Mouse (Mus musculus) cortical plate, adult 2 months (tissue): Measurements from ENCODE around the gene Ttyh3. TPM values are rescaled to one million over a fixed set of nuclear protein-coding genes. Genes with fewer than 3 reads are reported as not detected.

Experiments
- H3K27ac ChIP-seq: fragments of 200-500 bp; 2 replicates; pipeline ENCODE4 v1.5.1; 2012; ENCODE audit warnings: low read length, control low read depth, inconsistent platforms; ENCODE audit not compliant: insufficient read depth
- H3K4me1 ChIP-seq: fragments of 200-500 bp; 2 replicates; pipeline ENCODE4 v1.6.1; 2011; ENCODE audit warnings: low read length; ENCODE audit not compliant: control insufficient read depth, insufficient read depth
- H3K4me3 ChIP-seq: fragments of 200-500 bp; 2 replicates; pipeline ENCODE4 v1.5.1; 2011; ENCODE audit warnings: mild to moderate bottlenecking, low read length, control low read depth; ENCODE audit not compliant: insufficient read depth
- CTCF ChIP-seq: fragments of 200-500 bp; IDR thresholded peaks from 2 replicates; pipeline ENCODE4 v1.5.1; 2011; ENCODE audit warnings: mild to moderate bottlenecking, control low read depth, low read length; ENCODE audit not compliant: insufficient read depth; ENCODE audit errors: extremely low read depth
- POLR2A ChIP-seq: fragments of 200-500 bp; IDR thresholded peaks from 2 replicates; pipeline ENCODE4 v1.6.1; 2011; ENCODE audit warnings: mild to moderate bottlenecking, low read length, control low read depth; ENCODE audit not compliant: insufficient read depth; ENCODE audit errors: extremely low read depth
- polyA plus RNA-seq: library from polyadenylated mRNA; depleted of rRNA; stranded (reverse); fragments of >200 nt; gene quantifications from 2 replicates; pipeline ENCODE4 v1.2.3, GENCODE M21; 2012

Ttyh3 gene
- polyA plus RNA-seq, 1 experiment = 119 TPM

DNA sequence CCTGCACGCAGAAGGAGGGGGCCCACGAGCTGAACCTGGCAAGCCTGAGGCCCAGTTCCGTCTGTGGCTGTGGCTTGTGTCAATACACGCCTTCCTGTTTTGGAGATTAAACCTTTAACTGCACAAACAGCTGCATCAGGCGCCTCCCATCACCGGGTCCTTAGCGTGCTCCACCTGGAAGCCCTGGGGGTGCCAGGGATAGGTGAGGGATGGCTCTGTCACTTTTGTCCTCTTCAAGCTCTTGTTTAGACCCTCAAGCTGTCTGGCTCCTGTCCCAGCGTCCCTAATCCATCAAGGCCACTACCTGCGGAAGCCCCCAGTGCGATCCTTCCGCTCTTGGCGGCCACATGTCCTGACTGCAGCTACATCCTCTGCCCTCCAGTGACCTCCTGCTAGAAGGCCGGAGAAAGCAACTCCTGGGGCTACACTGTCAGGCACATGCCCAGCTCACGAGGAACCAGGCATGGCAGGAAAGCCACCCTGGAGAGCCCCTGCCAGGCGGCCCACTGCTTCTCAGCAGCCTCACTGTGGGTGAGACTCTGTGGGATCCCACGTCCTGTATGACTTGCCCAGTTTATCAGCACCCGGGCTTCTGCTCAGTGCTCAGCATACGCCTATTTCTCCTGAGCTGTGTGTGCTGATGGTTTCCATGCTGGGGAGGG is 51.8 kb downstream of the Ttyh3 start:
- Histone ChIP-seq H3K4me3 (no peak overlapping the region), H3K27ac (no peak overlapping the region), H3K4me1 (no peaks in the 10 kb centered on the region)
- no peak for TF ChIP-seq CTCF
- TF ChIP-seq POLR2A = no peak

DNA sequence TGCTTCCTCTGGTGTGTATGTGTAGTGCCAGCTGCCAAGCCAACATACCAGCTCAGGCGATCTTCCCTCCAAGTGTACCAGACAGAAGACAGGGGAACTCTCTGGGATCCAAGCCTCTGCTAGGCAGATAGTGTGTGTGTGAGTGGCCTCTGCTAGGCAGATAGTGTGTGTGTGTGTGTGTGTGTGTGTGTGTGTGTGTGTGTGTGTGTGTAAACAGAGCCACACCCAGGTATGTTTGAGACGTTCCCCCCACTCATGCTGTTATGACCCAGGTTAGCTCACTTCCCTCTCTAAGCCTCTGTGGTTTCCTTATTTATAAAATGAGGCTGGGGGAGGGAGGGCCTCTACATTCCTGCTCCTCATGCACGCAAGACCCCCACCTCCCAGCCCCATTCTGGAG is 52.4 kb downstream of the Ttyh3 start:
- no peak for TF ChIP-seq CTCF
- TF ChIP-seq POLR2A = no peak
- Histone ChIP-seq H3K4me3 (no peak overlapping the region), H3K4me1 (no peaks in the 10 kb centered on the region), H3K27ac (no peak overlapping the region)

DNA sequence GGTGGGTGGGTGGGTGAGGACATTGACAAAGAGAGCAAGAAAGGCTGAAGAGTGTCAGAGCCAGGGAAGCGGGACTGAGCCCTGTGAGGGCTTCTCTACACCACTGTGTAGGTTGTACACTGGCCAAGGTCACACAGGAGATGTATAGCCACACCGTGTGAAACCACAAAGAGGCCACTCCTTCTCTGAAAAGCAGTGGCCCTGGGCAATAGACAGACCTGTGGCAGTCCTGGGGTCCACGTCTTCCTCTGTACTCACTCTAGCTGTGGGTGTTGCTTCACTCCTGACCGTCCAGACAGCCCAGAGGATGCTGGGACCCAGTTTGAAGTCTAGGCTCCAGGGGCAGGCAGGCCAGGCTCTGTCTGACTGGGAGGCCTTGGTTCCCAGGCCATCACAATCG is 54.0 kb downstream of the Ttyh3 start:
- Histone ChIP-seq H3K27ac (no peak overlapping the region), H3K4me3 (no peak overlapping the region), H3K4me1 (no peaks in the 10 kb centered on the region)
- no peak for TF ChIP-seq CTCF
- TF ChIP-seq POLR2A = no peak

DNA sequence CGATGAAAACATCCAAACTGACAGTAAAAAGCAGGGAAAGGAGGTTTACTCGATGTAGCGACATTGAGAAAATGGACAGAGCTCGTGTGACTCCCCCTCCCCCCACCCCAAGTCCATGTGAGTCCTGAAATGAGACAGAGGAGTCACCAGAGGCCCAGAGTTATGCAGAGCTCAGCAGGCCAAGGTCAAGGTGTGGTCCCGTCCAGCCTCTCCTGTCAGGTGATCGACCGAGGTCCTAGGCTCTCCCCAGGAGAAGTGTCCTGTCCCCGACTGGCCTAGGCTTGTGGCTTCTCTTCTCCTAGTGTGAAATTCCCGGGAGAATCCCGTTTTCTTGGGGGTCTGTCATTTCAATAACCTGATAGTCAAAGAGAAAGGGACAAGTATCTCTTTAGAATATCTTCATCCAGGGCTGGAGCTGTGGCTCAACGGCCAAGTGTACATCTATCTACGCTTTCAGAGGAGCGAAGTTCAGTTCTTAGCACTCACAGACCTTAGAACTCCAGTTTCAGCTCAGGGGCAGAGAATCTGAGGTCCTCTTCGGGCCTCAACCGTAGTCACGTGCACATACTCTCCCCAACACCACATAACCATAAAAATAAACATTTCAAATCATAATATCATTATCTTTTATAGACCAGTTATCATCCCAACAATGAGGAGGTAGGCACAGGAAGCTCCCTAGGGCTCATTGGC is 59.6 kb downstream of the Ttyh3 start:
- TF ChIP-seq CTCF (no peak), POLR2A (no peak)
- no peak overlapping the region for H3K27ac ChIP-seq
- H3K4me1 ChIP-seq = no peaks in the 10 kb centered on the region
- no peak overlapping the region for H3K4me3 ChIP-seq

DNA sequence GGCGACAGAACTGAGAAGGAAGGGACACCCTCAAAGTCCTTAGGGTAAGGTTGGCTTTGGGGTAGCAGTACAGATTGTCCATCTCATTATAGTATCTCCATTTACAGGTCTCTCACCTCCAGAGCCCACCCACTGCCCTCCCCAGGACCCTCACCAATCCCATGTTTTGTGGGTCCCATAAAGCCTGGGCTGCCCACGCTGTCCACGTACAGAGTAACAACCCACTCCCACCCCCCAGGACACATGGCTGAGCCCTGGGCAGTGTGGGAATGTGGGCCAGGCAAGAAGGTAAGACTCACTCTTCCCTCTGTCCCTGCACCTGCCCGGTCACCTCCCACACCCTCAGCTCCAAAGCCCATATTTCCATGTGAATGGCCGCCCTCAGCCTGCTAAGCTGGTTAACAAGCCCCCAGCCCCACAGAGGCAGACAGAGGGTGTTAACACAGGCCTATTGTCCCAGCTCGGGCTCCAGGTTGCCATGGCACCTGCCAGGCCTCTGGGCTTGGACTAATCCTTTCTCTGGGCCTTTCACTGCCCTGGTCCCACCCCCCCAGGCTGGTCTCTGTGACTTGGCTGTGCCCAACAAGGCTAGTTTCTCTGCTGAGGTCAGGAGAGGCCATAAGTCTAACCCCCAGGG is 65.0 kb downstream of the Ttyh3 start:
- Histone ChIP-seq H3K4me3 (no peak overlapping the region), H3K4me1 (no peaks in the 10 kb centered on the region), H3K27ac (no peak overlapping the region)
- TF ChIP-seq POLR2A = no peak

DNA sequence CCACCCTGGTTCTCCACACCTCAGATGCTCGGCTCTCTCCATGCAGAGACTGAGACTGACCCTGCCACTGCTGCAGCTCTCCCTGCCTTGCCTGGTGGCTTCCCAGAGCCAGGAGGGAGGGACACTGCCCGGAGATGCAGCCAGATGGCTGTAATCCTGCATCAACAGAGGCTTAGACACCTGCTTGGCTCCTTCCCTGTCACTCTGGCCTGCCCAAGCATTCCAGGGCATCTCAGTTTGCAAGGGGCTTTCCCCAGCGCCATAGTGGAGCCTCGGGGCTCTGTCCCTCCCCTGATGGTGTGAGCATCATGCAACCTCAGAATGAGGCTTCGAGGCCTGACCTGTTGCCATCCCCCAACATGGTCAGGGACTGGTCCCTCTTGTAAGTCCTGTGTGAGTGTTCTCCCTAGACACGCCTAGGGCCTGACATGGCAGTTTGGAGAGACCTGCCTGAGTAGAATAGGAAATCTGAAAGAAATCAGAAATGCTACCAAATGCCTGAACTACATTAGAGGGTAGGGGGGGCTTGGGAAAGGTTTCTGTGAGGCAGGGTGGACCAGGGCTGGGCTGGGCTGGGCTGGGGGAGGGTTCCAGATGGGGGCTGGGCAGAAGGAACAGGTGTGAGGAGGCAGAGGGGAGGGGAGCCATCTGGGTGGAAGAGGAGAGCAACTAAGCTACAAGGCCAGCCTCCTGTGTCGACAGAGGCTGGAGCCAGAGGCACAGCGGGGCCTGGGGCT is 65.7 kb downstream of the Ttyh3 start:
- Histone ChIP-seq H3K27ac (no peak overlapping the region), H3K4me3 (no peak overlapping the region), H3K4me1 (no peaks in the 10 kb centered on the region)
- no peak for TF ChIP-seq POLR2A
- TF ChIP-seq CTCF = no peak

DNA sequence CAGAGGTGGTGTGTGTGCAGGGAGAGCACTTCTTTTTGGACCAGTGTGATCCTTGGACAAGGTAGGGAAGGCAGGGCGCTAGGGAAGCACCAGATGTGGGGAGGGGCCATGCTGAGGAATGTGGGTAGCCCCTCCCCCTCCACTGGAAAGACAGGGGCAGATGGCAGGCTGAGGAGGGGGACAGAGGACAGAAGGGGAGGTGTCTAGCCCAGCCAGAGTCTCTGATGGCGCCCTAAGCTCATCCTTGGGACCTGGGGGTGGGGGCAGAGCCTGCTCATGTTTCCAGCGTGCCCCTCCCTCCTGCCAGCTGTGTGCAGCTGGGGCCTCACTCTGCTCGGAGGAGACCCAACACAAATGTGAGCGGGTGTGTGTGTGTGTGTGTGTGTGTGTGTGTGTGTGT is 67.3 kb downstream of the Ttyh3 start:
- H3K27ac ChIP-seq = no peak overlapping the region
- H3K4me1 ChIP-seq = no peaks in the 10 kb centered on the region
- H3K4me3 ChIP-seq = no peak overlapping the region
- TF ChIP-seq CTCF (no peak), POLR2A (no peak)

DNA sequence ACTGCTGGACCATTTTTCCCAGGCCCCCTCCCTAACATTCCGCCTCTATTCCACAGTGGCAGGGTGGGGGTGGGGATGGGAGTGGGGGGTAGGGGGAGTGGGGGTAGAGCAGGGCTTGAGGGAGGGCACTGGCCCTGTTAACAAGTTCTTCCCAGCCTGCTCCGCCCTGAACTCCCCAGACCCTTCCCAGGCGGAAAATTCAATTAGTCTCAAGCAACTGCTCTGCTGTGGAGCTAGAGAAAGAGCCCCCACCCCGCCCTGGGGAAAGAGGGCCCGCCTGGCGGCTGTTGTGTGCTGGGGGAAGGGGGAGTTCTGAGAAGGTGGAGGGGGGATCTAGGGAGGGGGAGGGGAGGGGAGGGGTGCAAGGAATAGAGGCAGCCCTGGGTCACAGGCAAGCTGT is 69.1 kb downstream of the Ttyh3 start:
- Histone ChIP-seq H3K4me3 (no peak overlapping the region), H3K27ac (no peak overlapping the region), H3K4me1 (no peaks in the 10 kb centered on the region)
- TF ChIP-seq CTCF (no peak), POLR2A (no peak)

DNA sequence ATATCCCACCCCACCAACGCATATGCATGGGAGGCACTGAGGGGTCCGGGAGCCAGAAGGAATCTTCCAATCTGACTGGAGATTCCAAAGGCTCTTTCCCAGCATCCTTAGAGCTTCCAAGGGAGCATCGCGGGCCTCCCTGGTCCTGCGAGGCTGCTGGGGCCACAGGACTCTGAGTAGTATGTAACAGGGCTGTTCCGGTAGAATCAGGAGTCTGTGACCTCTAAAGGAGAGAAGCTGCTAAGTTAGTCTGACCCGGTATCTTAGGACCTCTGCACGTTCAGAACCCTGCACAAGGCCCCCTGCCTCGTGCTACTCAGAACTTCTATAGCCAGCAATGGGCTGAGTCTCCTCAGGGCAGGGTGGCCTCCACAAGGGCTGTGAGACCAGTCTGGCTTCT is 69.6 kb downstream of the Ttyh3 start:
- Histone ChIP-seq H3K27ac (no peak overlapping the region), H3K4me3 (no peak overlapping the region), H3K4me1 (no peaks in the 10 kb centered on the region)
- TF ChIP-seq POLR2A (no peak), CTCF (no peak)

DNA sequence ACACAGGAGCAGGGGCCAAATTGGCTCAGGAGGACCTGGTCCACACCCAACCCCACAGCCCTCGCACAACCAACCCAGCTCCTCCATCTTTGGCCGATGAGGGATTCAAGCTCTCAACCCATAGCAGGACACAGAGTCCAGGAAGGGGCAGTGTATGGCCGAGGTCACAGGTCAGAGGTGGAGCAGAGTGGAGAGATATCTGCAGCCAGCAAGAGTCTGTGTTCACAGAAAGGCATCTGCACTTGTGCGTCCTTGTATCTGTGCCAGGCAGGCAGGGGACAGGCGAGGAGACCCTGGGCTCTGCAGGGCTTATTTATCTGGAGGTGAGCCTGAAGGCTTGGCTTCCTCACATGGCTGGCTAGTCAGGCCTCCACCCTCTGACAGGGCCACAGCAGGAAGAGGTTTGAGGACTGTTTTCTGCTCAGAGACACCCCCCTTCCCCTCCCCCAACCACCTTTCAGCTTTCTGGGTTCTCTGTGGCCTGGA is 73.4 kb downstream of the Ttyh3 start:
- no peak for TF ChIP-seq POLR2A
- no peak for TF ChIP-seq CTCF
- Histone ChIP-seq H3K4me1 (no peaks in the 10 kb centered on the region), H3K27ac (no peak overlapping the region), H3K4me3 (no peak overlapping the region)
